Comparison of ENCODE assay signal across 10 mouse cellular contexts in the genomic region with DNA sequence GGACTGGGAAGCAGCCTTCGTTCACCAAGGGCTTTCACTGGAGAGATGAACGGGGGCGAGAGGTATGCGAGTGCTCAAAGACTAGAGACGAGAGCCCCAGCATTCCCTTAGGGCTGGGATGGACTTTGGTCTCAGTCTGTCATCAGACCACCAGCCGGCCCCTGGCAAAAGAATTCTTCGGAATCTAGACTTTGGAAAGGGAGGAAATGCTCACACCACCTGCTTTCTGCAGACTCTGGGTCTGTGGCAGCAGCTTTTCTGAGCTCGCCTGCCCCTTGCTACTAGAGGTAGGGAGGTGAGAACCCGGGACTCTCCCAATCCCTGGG. TPM values are rescaled to one million over a fixed set of nuclear protein-coding genes. Genes with fewer than 3 reads are reported as not detected.
A peak's percentile ranks its signal among the peaks of the same experiment; 100 is the strongest.
DNase-seq lines count a peak whose midpoint lies in the region; ATAC-seq and TF ChIP-seq lines count a peak whose summit lies in the region.
"Had no signal": no experiment of that assay in that cellular context is flagged by ENCODE, and none has a peak within 500 bp of the region (broad histone marks: within the 10 kb centered on the region; RNA-seq: fewer than 3 reads in every experiment).

No protein-coding gene starts in this region.

- no peaks in the 10 kb centered on the region for H3K9me3 ChIP-seq in kidney, embryonic 16.5 days (ENCODE audit: low read length)
- H3K9me3 ChIP-seq in embryonic facial prominence, embryonic 14.5 days (ENCODE audit: control insufficient read depth, low read length) = no peaks in the 10 kb centered on the region
- no peaks in the 10 kb centered on the region for H3K9me3 ChIP-seq in intestine, postnatal 0 days (ENCODE audit: control insufficient read depth)
- no peaks in the 10 kb centered on the region for H3K9me3 ChIP-seq in neural tube, embryonic 13.5 days

- peaks cover 14% of the 10 kb centered on the region for H3K4me1 ChIP-seq in kidney, embryonic 16.5 days (ENCODE audit: insufficient read depth, low read length)
- no peaks in the 10 kb centered on the region for H3K4me1 ChIP-seq in embryonic facial prominence, embryonic 14.5 days (ENCODE audit: control insufficient read depth, insufficient read depth, low read length)
- H3K4me1 ChIP-seq in intestine, postnatal 0 days (replicated peaks; ENCODE audit: control insufficient read depth, insufficient read depth, low read length) = no peaks in the 10 kb centered on the region
- H3K4me1 ChIP-seq in neural tube, embryonic 13.5 days (replicated peaks) = peaks cover 55% of the 10 kb centered on the region
- peaks cover 5% of the 10 kb centered on the region for H3K4me1 ChIP-seq in thymus, adult 2 months (replicated peaks; ENCODE audit: control insufficient read depth, insufficient read depth, low read length)

- TF ChIP-seq CTCF in intestine, postnatal 0 days (IDR thresholded peaks at IDR 0.05; ENCODE audit: low read depth) = no peak
- no peak for TF ChIP-seq CTCF in thymus, adult 2 months (IDR thresholded peaks at IDR 0.05; ENCODE audit: borderline replicate concordance, control insufficient read depth, extremely low read depth, insufficient read depth, low read length, poor library complexity)

- H3K36me3 ChIP-seq in kidney, embryonic 16.5 days (ENCODE audit: insufficient read depth, low read length) = no peaks in the 10 kb centered on the region
- H3K36me3 ChIP-seq in embryonic facial prominence, embryonic 14.5 days (ENCODE audit: control insufficient read depth, insufficient read depth, low read length) = no peaks in the 10 kb centered on the region
- H3K36me3 ChIP-seq in intestine, postnatal 0 days (ENCODE audit: control insufficient read depth, insufficient read depth) = no peaks in the 10 kb centered on the region
- H3K36me3 ChIP-seq in neural tube, embryonic 13.5 days = no peaks in the 10 kb centered on the region
- no peaks in the 10 kb centered on the region for H3K36me3 ChIP-seq in thymus, adult 2 months (ENCODE audit: control insufficient read depth, insufficient read depth, low read length)

- 2% methylated on average over 9 of the region's 9 CpGs for WGBS in kidney, embryonic 16.5 days
- WGBS in embryonic facial prominence, embryonic 14.5 days = 7% methylated on average over 9 of the region's 9 CpGs
- WGBS in intestine, postnatal 0 days = 3% methylated on average over 9 of the region's 9 CpGs
- 2% methylated on average over 9 of the region's 9 CpGs for WGBS in neural tube, embryonic 13.5 days
- 8% methylated on average over 9 of the region's 9 CpGs for WGBS in thymus, adult 2 months

- peak overlapping the region; percentile 40 for H3K4me3 ChIP-seq in kidney, embryonic 16.5 days (ENCODE audit: low read length)
- H3K4me3 ChIP-seq in embryonic facial prominence, embryonic 14.5 days (ENCODE audit: low read depth, low read length) = peak overlapping the region; percentile 28
- peak overlapping the region; percentile 24 for H3K4me3 ChIP-seq in intestine, postnatal 0 days (ENCODE audit: low read depth, low read length)
- peak overlapping the region; percentile 32 for H3K4me3 ChIP-seq in neural tube, embryonic 13.5 days
- H3K4me3 ChIP-seq in thymus, adult 2 months (ENCODE audit: control insufficient read depth, insufficient read depth, low read length) = no peak overlapping the region

- peak overlapping the region; percentile 29 for H3K9ac ChIP-seq in kidney, embryonic 16.5 days (replicated peaks; ENCODE audit: low read length)
- H3K9ac ChIP-seq in embryonic facial prominence, embryonic 14.5 days (ENCODE audit: low read depth, low read length) = peak overlapping the region; percentile 1; the same call in 1 of the 2 replicates
- H3K9ac ChIP-seq in intestine, postnatal 0 days (ENCODE audit: low read depth, low read length) = no peak overlapping the region
- no peak overlapping the region for H3K9ac ChIP-seq in neural tube, embryonic 13.5 days

- H3K27ac ChIP-seq in kidney, embryonic 16.5 days (ENCODE audit: low read length) = no peak overlapping the region
- no peak overlapping the region for H3K27ac ChIP-seq in embryonic facial prominence, embryonic 14.5 days (replicated peaks; ENCODE audit: low read depth, low read length)
- no peak overlapping the region for H3K27ac ChIP-seq in intestine, postnatal 0 days (ENCODE audit: low read depth, low read length)
- H3K27ac ChIP-seq in neural tube, embryonic 13.5 days (replicated peaks) = no peak overlapping the region
- H3K27ac ChIP-seq in thymus, adult 2 months (ENCODE audit: control insufficient read depth, insufficient read depth, low read length) = no peak overlapping the region

- ATAC-seq in kidney, embryonic 16.5 days (ENCODE audit: low FRiP score, low TSS enrichment) = peak; percentile 21; the same call in 1 of the 2 replicates
- no peak for ATAC-seq in embryonic facial prominence, embryonic 14.5 days (ENCODE audit: low read depth)
- ATAC-seq in intestine, postnatal 0 days = peak; percentile 8; the same call in 1 of the 2 replicates
- no peak for ATAC-seq in neural tube, embryonic 13.5 days (ENCODE audit: low read depth)
- no peak for ATAC-seq in monocyte, adult 5-6 weeks (replicated peaks; ENCODE audit: insufficient number of reproducible peaks, low FRiP score, low TSS enrichment, poor library complexity, severe bottlenecking)
- ATAC-seq: Patski had no signal

- no peak for DNase-seq in kidney, adult 11 months
- no peak for DNase-seq in embryonic facial prominence, embryonic 14.5 days (ENCODE audit: low spot score)
- DNase-seq in thymus, adult 2 months = no peak
- DNase-seq in urinary bladder, postnatal 14 days (ENCODE audit: low spot score) = no peak

- peak overlapping the region; percentile 58 for H3K4me2 ChIP-seq in kidney, embryonic 16.5 days (replicated peaks; ENCODE audit: low read depth, low read length)
- peak overlapping the region; percentile 58 for H3K4me2 ChIP-seq in embryonic facial prominence, embryonic 14.5 days (ENCODE audit: low read depth, low read length)
- H3K4me2 ChIP-seq in intestine, postnatal 0 days (replicated peaks; ENCODE audit: low read depth) = peak overlapping the region; percentile 61
- peak overlapping the region; percentile 64 for H3K4me2 ChIP-seq in neural tube, embryonic 13.5 days

- TF ChIP-seq POLR2A in thymus, adult 2 months (IDR thresholded peaks at IDR 0.05; ENCODE audit: control insufficient read depth, extremely low read depth, insufficient read depth, low read length, poor library complexity) = no peak

- H3K27me3 ChIP-seq in kidney, embryonic 16.5 days (ENCODE audit: insufficient read depth, low read length) = peaks cover 67% of the 10 kb centered on the region
- peaks cover 57% of the 10 kb centered on the region for H3K27me3 ChIP-seq in embryonic facial prominence, embryonic 14.5 days (replicated peaks; ENCODE audit: control insufficient read depth, insufficient read depth, low read length)
- peaks cover 61% of the 10 kb centered on the region for H3K27me3 ChIP-seq in intestine, postnatal 0 days (replicated peaks; ENCODE audit: control insufficient read depth, insufficient read depth, low read length)
- peaks cover 75% of the 10 kb centered on the region for H3K27me3 ChIP-seq in neural tube, embryonic 13.5 days
- H3K27me3 ChIP-seq in thymus, adult 2 months (ENCODE audit: control insufficient read depth, insufficient read depth, low read length) = peaks cover 21% of the 10 kb centered on the region

RNA-seq across cellular contexts. Expression of a gene that starts 14.2 kb away (rescaled TPM):
- polyA plus RNA-seq in kidney, embryonic 16.5 days (2015; fragmentation: Nextera tagmentation; extraction: Ambion mirVana) = not detected in 2 replicates
- 1.6 and 2.0 TPM in 2 replicates for polyA plus RNA-seq in embryonic facial prominence, embryonic 14.5 days (2014; fragmentation: Nextera tagmentation; extraction: Ambion mirVana)
- polyA plus RNA-seq in intestine, postnatal 0 days (2015; fragmentation: Nextera tagmentation; extraction: Ambion mirVana) = not detected in 2 replicates
- polyA plus RNA-seq in neural tube, embryonic 13.5 days (2015; fragmentation: Nextera tagmentation; extraction: Ambion mirVana) = 16.0 and 16.9 TPM in 2 replicates
- 0.06 TPM in 1 of 2 replicates, not detected in the other for polyA plus RNA-seq in thymus, adult 2 months (2012; rRNA removed)
- total RNA-seq in monocyte, adult 5-6 weeks (2017) = not detected in 3 replicates
- total RNA-seq: hematopoietic stem cell, adult 5-6 weeks had no signal
- polyA plus RNA-seq: Patski had no signal

Comparison
In these comparisons a context has a peak if more than half of its experiments do, and no peak if none do; other contexts are left out.
1. ATAC-seq: peak in kidney, embryonic 16.5 days (single experiment) and intestine, postnatal 0 days (single experiment); none in embryonic facial prominence, embryonic 14.5 days (single experiment), neural tube, embryonic 13.5 days (single experiment) and monocyte, adult 5-6 weeks (single experiment).
2. H3K9ac ChIP-seq: peak in kidney, embryonic 16.5 days (single experiment) and embryonic facial prominence, embryonic 14.5 days (single experiment); none in intestine, postnatal 0 days (single experiment) and neural tube, embryonic 13.5 days (single experiment).
3. Peak in every context shown above with its lines, with median percentiles within 50 percentile points of each other: H3K4me2 ChIP-seq.